20 mouse cellular contexts compared by ENCODE assay signal in the genomic region with DNA sequence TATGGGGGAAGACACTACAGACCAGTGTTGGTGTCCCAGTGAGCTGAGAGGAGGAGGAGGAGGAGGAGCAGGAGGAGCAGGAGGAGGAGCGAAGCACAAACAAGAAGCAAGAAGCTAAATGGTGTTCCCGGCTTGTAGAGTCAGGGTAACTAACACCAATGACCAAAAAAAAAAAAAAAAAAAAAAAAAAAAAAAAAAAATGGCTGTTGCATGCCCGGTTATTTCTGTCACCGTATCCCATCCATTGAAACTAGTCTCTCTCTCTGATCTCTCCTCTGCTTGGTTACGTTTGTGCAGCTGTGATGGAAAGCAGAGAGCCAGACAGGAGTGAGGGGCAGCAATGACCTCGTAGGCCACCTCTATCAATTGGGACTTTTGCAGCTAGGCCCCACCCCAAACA. TPM values are rescaled to one million over a fixed set of nuclear protein-coding genes. Genes with fewer than 3 reads are reported as not detected.
A peak's percentile ranks its signal among the peaks of the same experiment; 100 is the strongest.
DNase-seq lines count a peak whose midpoint lies in the region; ATAC-seq and TF ChIP-seq lines count a peak whose summit lies in the region.
"Had no signal": no experiment of that assay in that cellular context is flagged by ENCODE, and none has a peak within 500 bp of the region (broad histone marks: within the 10 kb centered on the region; RNA-seq: fewer than 3 reads in every experiment).

No protein-coding gene starts in this region.

- TF ChIP-seq POLR2A in CH12.LX (IDR thresholded peaks at IDR 0.05; ENCODE audit: low read depth, low read length) = no peak

- no peak for DNase-seq in liver, postnatal 0 days
- no peak for DNase-seq in liver, embryonic 11.5 days (ENCODE audit: low spot score)
- DNase-seq in CH12.LX (ENCODE audit: extremely low read depth) (no peak), ES-E14 (ENCODE audit: low read depth, low spot score) (no peak), R1 (ENCODE audit: low read depth, low spot score) (peak; percentile 9)
- no peak for DNase-seq in ovary, postnatal 36 days (ENCODE audit: low spot score)
- DNase-seq in adrenal gland, postnatal 10 days = no peak
- DNase-seq: adrenal gland, adult 8-10 months; cerebellum, adult 9-11 months had no signal

- peaks cover 2% of the 10 kb centered on the region; the same call in 1 of the 2 replicates for H3K4me1 ChIP-seq in liver, postnatal 0 days (ENCODE audit: insufficient read depth)
- peaks cover 4% of the 10 kb centered on the region; the same call in 1 of the 2 replicates for H3K4me1 ChIP-seq in liver, embryonic 11.5 days (replicated peaks; ENCODE audit: control insufficient read depth, insufficient read depth, low read length)
- H3K4me1 ChIP-seq in CH12.LX (ENCODE audit: control insufficient read depth in 1 of 2, insufficient read depth in 2 of 2) (peaks cover 0 to 14% of the 10 kb centered on the region in 2 experiments; a peak in 2 of 4 replicates), ES-E14 (ENCODE audit: control insufficient read depth in 2 of 2, insufficient read depth in 2 of 2, low read length in 2 of 2, poor library complexity in 1 of 2) (peaks cover 0 to 6% of the 10 kb centered on the region in 2 experiments; a peak in 1 of 4 replicates)

- H3K79me2 ChIP-seq in CH12.LX (replicated peaks; ENCODE audit: control insufficient read depth, extremely low read depth, insufficient read depth, poor library complexity, severe bottlenecking) = no peaks in the 10 kb centered on the region

- H3K4me2 ChIP-seq in liver, postnatal 0 days (ENCODE audit: low read depth, low read length) = peak overlapping the region; percentile 36; the same call in 1 of the 2 replicates
- H3K4me2 ChIP-seq in liver, embryonic 11.5 days = no peak overlapping the region
- H3K4me2 ChIP-seq in CH12.LX (ENCODE audit: insufficient read depth, low read depth, poor library complexity, severe bottlenecking) = peak overlapping the region; percentile 92; the same call in 1 of the 2 replicates
- H3K4me2 ChIP-seq: forebrain, embryonic 12.5 days had no signal

- 51% methylated on average over 6 of the region's 6 CpGs for WGBS in liver, postnatal 0 days (ENCODE audit: insufficient replicate concordance)
- WGBS in liver, embryonic 11.5 days = 71% methylated on average over 6 of the region's 6 CpGs

- H3K27me3 ChIP-seq in liver, postnatal 0 days (ENCODE audit: insufficient read depth, low read length) = no peaks in the 10 kb centered on the region
- H3K27me3 ChIP-seq in liver, embryonic 11.5 days (replicated peaks; ENCODE audit: control insufficient read depth, insufficient read depth, low read length) = no peaks in the 10 kb centered on the region; the same call in 1 of the 2 replicates
- no peaks in the 10 kb centered on the region for H3K27me3 ChIP-seq in CH12.LX (replicated peaks)
- H3K27me3 ChIP-seq: embryonic facial prominence, embryonic 13.5 days; embryonic facial prominence, embryonic 15.5 days; forebrain, embryonic 12.5 days had no signal

- TF ChIP-seq RAD21 in CH12.LX (IDR thresholded peaks at IDR 0.05; ENCODE audit: low read depth, low read length) = no peak

- in situ Hi-C loops in CH12.LX (cut with MboI; ENCODE audit: low pct_ligation_motif_present, low pct_unique_long_range_greater_than_20kb, low sequenced_read_pairs) (loop anchor here (10.0 kb wide), 1 partner anchor 69 kb away; no protein-coding TSS in a partner anchor), ES-E14 (cut with MboI; ENCODE audit: low sequenced_read_pairs in 2 of 2, unreplicated experiment in 2 of 2) (no loop called here)

- no peak for ATAC-seq in liver, postnatal 0 days
- no peak for ATAC-seq in liver, embryonic 11.5 days (replicated peaks; ENCODE audit: low FRiP score)
- ATAC-seq: activated CD4-positive, CD25-positive, alpha-beta regulatory T cell, adult 4 months; forebrain, embryonic 14.5 days; forebrain, embryonic 16.5 days; Patski had no signal

- no peak overlapping the region for H3K4me3 ChIP-seq in liver, postnatal 0 days (ENCODE audit: low read depth, low read length)
- no peak overlapping the region for H3K4me3 ChIP-seq in liver, embryonic 11.5 days (ENCODE audit: low read depth, low read length)
- H3K4me3 ChIP-seq in CH12.LX (replicated peaks in 1 of 3; ENCODE audit: low read depth in 2 of 3, low read length in 2 of 3, poor library complexity in 1 of 3) = peak overlapping the region in 1 of 3 experiments; percentile 42
- no peak overlapping the region for H3K4me3 ChIP-seq in ES-E14 (ENCODE audit: insufficient read depth in 1 of 2, low read depth in 1 of 2, low read length in 2 of 2, poor library complexity in 1 of 2, severe bottlenecking in 1 of 2)
- H3K4me3 ChIP-seq: embryonic facial prominence, embryonic 13.5 days; embryonic facial prominence, embryonic 15.5 days; forebrain, embryonic 10.5 days; forebrain, embryonic 12.5 days had no signal

- no peak for TF ChIP-seq CTCF in liver, postnatal 0 days (IDR thresholded peaks at IDR 0.05; ENCODE audit: low read depth)
- no peak for TF ChIP-seq CTCF in CH12.LX (conservative IDR thresholded peaks at IDR 0.05 in 1 of 2, IDR thresholded peaks at IDR 0.05 in 1 of 2; ENCODE audit: low read depth in 2 of 2, low read length in 2 of 2)

- dilution Hi-C loops in CH12.LX (cut with MboI; ENCODE audit: extremely low pct_ligation_motif_present, extremely low pct_unique_long_range_greater_than_20kb, low sequenced_read_pairs) = no loop called here

- H3K27ac ChIP-seq in liver, postnatal 0 days (ENCODE audit: low read depth) = no peak overlapping the region
- no peak overlapping the region for H3K27ac ChIP-seq in liver, embryonic 11.5 days (ENCODE audit: low read depth, low read length)
- H3K27ac ChIP-seq in CH12.LX (ENCODE audit: insufficient read depth, low read depth) (no peak overlapping the region), ES-E14 (ENCODE audit: insufficient read depth, low read depth, low read length, poor library complexity, severe bottlenecking) (no peak overlapping the region)
- H3K27ac ChIP-seq: embryonic facial prominence, embryonic 13.5 days; embryonic facial prominence, embryonic 15.5 days; forebrain, embryonic 10.5 days; forebrain, embryonic 12.5 days had no signal

- H3K9ac ChIP-seq in liver, postnatal 0 days (replicated peaks) = no peak overlapping the region
- H3K9ac ChIP-seq in liver, embryonic 11.5 days (ENCODE audit: low read depth, low read length) = no peak overlapping the region
- H3K9ac ChIP-seq in CH12.LX (ENCODE audit: insufficient read depth, low read depth) (no peak overlapping the region; the same call in 1 of the 2 replicates), ES-E14 (ENCODE audit: insufficient read depth, low read depth, low read length, poor library complexity, severe bottlenecking) (no peak overlapping the region)
- H3K9ac ChIP-seq: embryonic facial prominence, embryonic 13.5 days; embryonic facial prominence, embryonic 15.5 days; forebrain, embryonic 12.5 days had no signal

- no peak for TF ChIP-seq EP300 in liver, postnatal 0 days (IDR thresholded peaks at IDR 0.05; ENCODE audit: low read depth)
- no peak for TF ChIP-seq EP300 in CH12.LX (IDR thresholded peaks at IDR 0.05; ENCODE audit: low read length)

- H3K36me3 ChIP-seq in liver, postnatal 0 days (replicated peaks; ENCODE audit: insufficient read depth, low read length) = no peaks in the 10 kb centered on the region
- no peaks in the 10 kb centered on the region for H3K36me3 ChIP-seq in liver, embryonic 11.5 days (ENCODE audit: control insufficient read depth, insufficient read depth, low read length)
- H3K36me3 ChIP-seq in CH12.LX (replicated peaks in 1 of 2; ENCODE audit: control insufficient read depth in 1 of 2, insufficient read depth in 1 of 2, low read length in 1 of 2) (no peaks in the 10 kb centered on the region), ES-E14 (ENCODE audit: control insufficient read depth, insufficient read depth, low read length, poor library complexity, severe bottlenecking) (no peaks in the 10 kb centered on the region)
- H3K36me3 ChIP-seq: embryonic facial prominence, embryonic 13.5 days; embryonic facial prominence, embryonic 15.5 days; forebrain, embryonic 10.5 days; forebrain, embryonic 12.5 days had no signal

- no peaks in the 10 kb centered on the region for H3K9me3 ChIP-seq in liver, postnatal 0 days (ENCODE audit: low read length)
- no peaks in the 10 kb centered on the region for H3K9me3 ChIP-seq in liver, embryonic 11.5 days (ENCODE audit: control insufficient read depth, low read length)
- H3K9me3 ChIP-seq in CH12.LX (replicated peaks; ENCODE audit: low read length) = no peaks in the 10 kb centered on the region
- H3K9me3 ChIP-seq in ES-E14 (ENCODE audit: control insufficient read depth, insufficient read depth, low read depth, low read length) = no peaks in the 10 kb centered on the region
- H3K9me3 ChIP-seq: embryonic facial prominence, embryonic 15.5 days; forebrain, embryonic 10.5 days; forebrain, embryonic 12.5 days had no signal

TF ChIP-seq in CH12.LX, 34 proteins besides CTCF, POLR2A, EP300 and RAD21:
- TF ChIP-seq ZNF384 (IDR thresholded peaks at IDR 0.05; ENCODE audit: low read depth, low read length) (peak; percentile 75), E2F4 (IDR thresholded peaks at IDR 0.05; ENCODE audit: insufficient replicate concordance, low read depth, low read length) (no peak), BHLHE40 (IDR thresholded peaks at IDR 0.05; ENCODE audit: low read depth, low read length) (no peak)

TF ChIP-seq in ES-E14, 5 proteins besides CTCF, POLR2A, EP300 and RAD21:
- TF ChIP-seq ZC3H11A (IDR thresholded peaks at IDR 0.05; ENCODE audit: borderline replicate concordance, low read depth, low read length) (no peak), MAFK (IDR thresholded peaks at IDR 0.05; ENCODE audit: insufficient read depth, low read depth, low read length) (no peak), CHD2 (IDR thresholded peaks at IDR 0.05; ENCODE audit: low read depth, low read length) (no peak), HCFC1 (IDR thresholded peaks at IDR 0.05; ENCODE audit: borderline replicate concordance, insufficient read depth, low read length) (no peak), ZNF384 (IDR thresholded peaks at IDR 0.05; ENCODE audit: low read depth, low read length) (peak; percentile 47; the same call in 1 of the 2 replicates)

RNA-seq across cellular contexts. Expression of gene Creg2, which starts 35.7 kb away (rescaled TPM):
- not detected in 2 replicates for polyA plus RNA-seq in liver, postnatal 0 days (2015; fragmentation: Nextera tagmentation; extraction: Ambion mirVana)
- polyA plus RNA-seq in liver, embryonic 11.5 days (2014; fragmentation: Nextera tagmentation; extraction: Ambion mirVana) = not detected in 2 replicates
- total RNA-seq in CH12.LX (2012; rRNA removed) = not detected in 2 replicates
- total RNA-seq in CH12.LX (2014; rRNA removed) = not detected in 2 replicates
- not detected in 2 replicates for polyA plus RNA-seq in CH12.LX (2012; ENCODE audit: insufficient read length, low read depth)
- 0.22 and 0.48 TPM in 2 replicates for total RNA-seq in ES-E14 (2012; rRNA removed)
- 1 to 10 TPM in 1 of 2 experiments, under 1 TPM in 1; 0.36 to 1.1 TPM for total RNA-seq in adrenal gland, postnatal 10 days (2021)
- total RNA-seq: common myeloid progenitor, adult 5-6 weeks had no signal
- polyA plus RNA-seq: C2C12; erythroblast, embryonic 14.5 days; Patski had no signal

RNA-seq across cellular contexts. Expression of gene Rnf149, which starts 38.3 kb away (rescaled TPM):
- 25.9 and 26.9 TPM in 2 replicates for polyA plus RNA-seq in liver, postnatal 0 days (2015; fragmentation: Nextera tagmentation; extraction: Ambion mirVana)
- polyA plus RNA-seq in liver, embryonic 11.5 days (2014; fragmentation: Nextera tagmentation; extraction: Ambion mirVana) = 27.5 and 29.6 TPM in 2 replicates
- total RNA-seq in CH12.LX (2012; rRNA removed) (12.6 and 16.6 TPM in 2 replicates), CH12.LX (2014; rRNA removed) (21.5 and 22.7 TPM in 2 replicates), ES-E14 (2012; rRNA removed) (57.6 and 61.7 TPM in 2 replicates)
- polyA plus RNA-seq in CH12.LX (2012; ENCODE audit: insufficient read length, low read depth) = 31.3 and 32.3 TPM in 2 replicates
- total RNA-seq in adrenal gland, postnatal 10 days (2021) = 10 to 100 TPM; 41.7 to 42.3 TPM
